Mouse (Mus musculus): ENCODE measurements around the gene Rtn1.

Gene Rtn1

GRCm38 (mm10) chr12:72267614-72268013 is 141.2 kb downstream of the Rtn1 start:
- no peak for DNase-seq

GRCm38 (mm10) chr12:72265261-72266228 is 143.3 kb downstream of the Rtn1 start:
- DNase-seq: no peak

- DNase-seq: no peak
Observed at GRCm38 (mm10) chr12:72263213-72264103, 145.4 kb downstream of the Rtn1 start.

GRCm38 (mm10) chr12:72257000-72257399 is 151.9 kb downstream of the Rtn1 start:
- no peak for DNase-seq

- no peak for DNase-seq
Observed at GRCm38 (mm10) chr12:72253040-72253439, 155.8 kb downstream of the Rtn1 start.

GRCm38 (mm10) chr12:72251890-72252445 is 156.9 kb downstream of the Rtn1 start:
- no peak for DNase-seq

GRCm38 (mm10) chr12:72244951-72245350 is 163.9 kb downstream of the Rtn1 start:
- DNase-seq: peak; percentile 4

GRCm38 (mm10) chr12:72242807-72243206 is 166.0 kb downstream of the Rtn1 start:
- no peak for DNase-seq

GRCm38 (mm10) chr12:72240506-72240905 is 168.3 kb downstream of the Rtn1 start:
- no peak for DNase-seq

- DNase-seq: no peak
Observed at GRCm38 (mm10) chr12:72239230-72239894, 169.5 kb downstream of the Rtn1 start.

- DNase-seq: no peak
Observed at GRCm38 (mm10) chr12:72237251-72237650, 171.6 kb downstream of the Rtn1 start.

GRCm38 (mm10) chr12:72236564-72237011 is 172.3 kb downstream of the Rtn1 start:
- peak; percentile 44 for DNase-seq

GRCm38 (mm10) chr12:72235621-72236351 is 173.1 kb downstream of the Rtn1 start:
- no peak for DNase-seq

- no peak for DNase-seq
Observed at GRCm38 (mm10) chr12:72234966-72235365, 173.9 kb downstream of the Rtn1 start.

GRCm38 (mm10) chr12:72234151-72234550 is 174.7 kb downstream of the Rtn1 start:
- no peak for DNase-seq

- no peak for DNase-seq
Observed at GRCm38 (mm10) chr12:72232826-72233790, 175.7 kb downstream of the Rtn1 start.

GRCm38 (mm10) chr12:72232176-72232575 is 176.7 kb downstream of the Rtn1 start:
- no peak for DNase-seq

GRCm38 (mm10) chr12:72229451-72230196 is 179.2 kb downstream of the Rtn1 start:
- DNase-seq: no peak

GRCm38 (mm10) chr12:72227731-72228130 is 181.1 kb downstream of the Rtn1 start:
- DNase-seq: no peak

- no peak for DNase-seq
Observed at GRCm38 (mm10) chr12:72225371-72225770, 183.5 kb downstream of the Rtn1 start.

Measured in lung, postnatal 14 days (tissue).